Mouse (Mus musculus) hindbrain, postnatal 0 days (tissue): ENCODE data around the gene Wnt8b. TPM values are rescaled to one million over a fixed set of nuclear protein-coding genes. Genes with fewer than 3 reads are reported as not detected.
A peak's percentile ranks its signal among the peaks of the same experiment; 100 is the strongest.

Source experiments
- ATAC-seq: fragments of 200-750 bp; cut with Nextera tagmentation; 2 replicates; pipeline ENCODE4 v1.8.0; 2017; ENCODE audit warnings: mild to moderate bottlenecking, moderate TSS enrichment, moderate library complexity
- DNase-seq: peaks from one replicate; pipeline ENCODE4 v3.0.0-alpha.2; 2015; ENCODE audit warnings: low spot score
- H3K27ac ChIP-seq: fragments of 300-500 bp; sonication (generic); 2 replicates; pipeline ENCODE4 v1.5.1; 2014; ENCODE audit warnings: mild to moderate bottlenecking
- H3K27me3 ChIP-seq: fragments of 300-500 bp; sonication (generic); 2 replicates; pipeline ENCODE4 v1.6.1; 2014; ENCODE audit warnings: low read length, mixed read lengths; ENCODE audit not compliant: insufficient read depth
- H3K36me3 ChIP-seq: fragments of 300-500 bp; sonication (generic); 2 replicates; pipeline ENCODE4 v1.6.1; 2014; ENCODE audit warnings: low read length, mixed read lengths; ENCODE audit not compliant: insufficient read depth
- H3K4me1 ChIP-seq: fragments of 300-500 bp; sonication (generic); 2 replicates; pipeline ENCODE4 v1.6.1; 2014; ENCODE audit warnings: antibody characterized with exemption, low read length, mixed read lengths; ENCODE audit not compliant: insufficient read depth
- H3K4me2 ChIP-seq: fragments of 300-500 bp; sonication (generic); 2 replicates; pipeline ENCODE4 v1.6.1; 2014; ENCODE audit warnings: low read depth, mild to moderate bottlenecking, low read length, moderate library complexity, mixed read lengths
- H3K4me3 ChIP-seq: fragments of 300-500 bp; sonication (generic); 2 replicates; pipeline ENCODE4 v1.5.1; 2014; ENCODE audit warnings: low read length
- H3K9ac ChIP-seq: fragments of 300-500 bp; sonication (generic); replicated peaks from 2 replicates; pipeline ENCODE4 v1.6.1; 2014; ENCODE audit warnings: mild to moderate bottlenecking, low read length, moderate library complexity, mixed read lengths
- H3K9me3 ChIP-seq: fragments of 300-500 bp; sonication (generic); 2 replicates; pipeline ENCODE4 v1.6.1; 2016; ENCODE audit warnings: low read length, mixed read lengths
- CTCF ChIP-seq: IDR thresholded peaks from 2 replicates; pipeline ENCODE4 v1.5.1; 2016; ENCODE audit warnings: antibody characterized with exemption, control low read depth, low read depth
- WGBS: fragments of 180-500 bp; shearing (Covaris S2); extraction: QIAGEN DNeasy Blood & Tissue Kit; methylation state at CpG from one replicate; pipeline ENCODE4 v1.1.7; 2014; 5-methylcytosine and 5-hydroxymethylcytosine counted together
- polyA plus RNA-seq: library from polyadenylated mRNA; unstranded; fragments of >200 nt; fragmentation: Nextera tagmentation; extraction: Ambion mirVana; gene quantifications from 2 replicates; pipeline ENCODE4 v1.2.1, GENCODE M21; 2015
- total RNA-seq: library from RNA; depleted of rRNA; stranded (reverse); fragments of >200 nt; gene quantifications from 2 replicates; pipeline ENCODE4 v1.2.3, GENCODE M21; 2014

Gene Wnt8b
- total and polyA plus RNA-seq, 2 experiments from 2014 or later: 1.4 TPM; not detected in 1

- WGBS: 27% methylated on average over 3 of the region's 3 CpGs
- TF ChIP-seq CTCF: peak; percentile 76
- Histone ChIP-seq H3K9me3 (no peaks in the 10 kb centered on the region), H3K36me3 (no peaks in the 10 kb centered on the region), H3K4me2 (no peak overlapping the region), H3K4me1 (no peaks in the 10 kb centered on the region), H3K9ac (no peak overlapping the region), H3K4me3 (no peak overlapping the region), H3K27me3 (no peaks in the 10 kb centered on the region), H3K27ac (no peak overlapping the region)
- DNase-seq: peak; percentile 65
- 0 out of 2 replicates have a peak, but pooled peaks have one; percentile 27 for ATAC-seq
Measured at GRCm38 (mm10) chr19:44535376-44535775, 42.1 kb downstream of the Wnt8b start.

GRCm38 (mm10) chr19:44537416-44537815, 44.1 kb downstream of the Wnt8b start:
- DNase-seq (no peak), ATAC-seq (no peak)
- Histone ChIP-seq H3K9ac (no peak overlapping the region), H3K36me3 (no peaks in the 10 kb centered on the region), H3K4me3 (no peak overlapping the region), H3K27me3 (no peaks in the 10 kb centered on the region), H3K4me1 (no peaks in the 10 kb centered on the region), H3K4me2 (no peak overlapping the region), H3K27ac (no peak overlapping the region), H3K9me3 (no peaks in the 10 kb centered on the region)
- WGBS: 83% methylated on average over 8 of the region's 8 CpGs
- TF ChIP-seq CTCF: no peak

- no peaks in the 10 kb centered on the region for H3K36me3 ChIP-seq
- ATAC-seq: no peak
- no peak for TF ChIP-seq CTCF
- no peaks in the 10 kb centered on the region for H3K4me1 ChIP-seq
- no peak overlapping the region for H3K4me3 ChIP-seq
- H3K9ac ChIP-seq: no peak overlapping the region
- no peak overlapping the region for H3K4me2 ChIP-seq
- WGBS: 91% methylated on average over 8 of the region's 8 CpGs
- H3K27ac ChIP-seq: no peak overlapping the region
- DNase-seq: no peak
- no peaks in the 10 kb centered on the region for H3K27me3 ChIP-seq
- no peaks in the 10 kb centered on the region for H3K9me3 ChIP-seq
Measured at GRCm38 (mm10) chr19:44542694-44543178, 49.5 kb downstream of the Wnt8b start.

- Histone ChIP-seq H3K4me1 (no peaks in the 10 kb centered on the region), H3K9me3 (no peaks in the 10 kb centered on the region), H3K27me3 (no peaks in the 10 kb centered on the region), H3K4me2 (0 out of 2 replicates have a peak overlapping the region, but pooled peaks have one; percentile 73), H3K4me3 (no peak overlapping the region), H3K36me3 (peaks cover 6% of the 10 kb centered on the region), H3K9ac (no peak overlapping the region), H3K27ac (no peak overlapping the region)
- DNase-seq (no peak), ATAC-seq (peak; percentile 4; the same call in 1 of the 2 replicates)
- WGBS: 59% methylated on average over 10 of the region's 10 CpGs
- no peak for TF ChIP-seq CTCF
Measured at GRCm38 (mm10) chr19:44544372-44544771, 51.1 kb downstream of the Wnt8b start.

GRCm38 (mm10) chr19:44544775-44545174, 51.5 kb downstream of the Wnt8b start:
- ATAC-seq (peak; percentile 64; the same call in 1 of the 2 replicates), DNase-seq (peak; percentile 93)
- peak; percentile 82 for TF ChIP-seq CTCF
- H3K4me3 ChIP-seq: peak overlapping the region; percentile 43; the same call in 1 of the 2 replicates
- no peaks in the 10 kb centered on the region for H3K27me3 ChIP-seq
- H3K36me3 ChIP-seq: peaks cover 10% of the 10 kb centered on the region
- peak overlapping the region; percentile 73 for H3K4me2 ChIP-seq
- H3K4me1 ChIP-seq: no peaks in the 10 kb centered on the region
- H3K27ac ChIP-seq: no peak overlapping the region
- 4% methylated on average over 13 of the region's 13 CpGs for WGBS
- H3K9me3 ChIP-seq: no peaks in the 10 kb centered on the region
- H3K9ac ChIP-seq: no peak overlapping the region

GRCm38 (mm10) chr19:44545321-44546041, 52.2 kb downstream of the Wnt8b start, which contains the start of gene Sec31b:
TSS of gene Sec31b (minus strand) at chr19:44545864.
- Histone ChIP-seq H3K9me3 (no peaks in the 10 kb centered on the region), H3K27ac (no peak within 1 kb of the TSS), H3K4me2 (peak within 1 kb of the TSS; percentile 73), H3K36me3 (peaks cover 17% of the 10 kb centered on the region), H3K27me3 (no peaks in the 10 kb centered on the region), H3K9ac (peak within 1 kb of the TSS; percentile 47), H3K4me3 (peak within 1 kb of the TSS; percentile 43), H3K4me1 (no peaks in the 10 kb centered on the region)
- ATAC-seq (peak; percentile 66), DNase-seq (peak; percentile 6)
- no peak for TF ChIP-seq CTCF
- WGBS: 3% methylated on average over 47 of the region's 47 CpGs

- H3K36me3 ChIP-seq: peaks cover 37% of the 10 kb centered on the region
- WGBS: 98% methylated on average over 4 of the region's 4 CpGs
- peak within 1 kb of the TSS; percentile 83; the same call in 1 of the 2 replicates for H3K4me2 ChIP-seq
- DNase-seq (no peak), ATAC-seq (no peak)
- H3K4me1 ChIP-seq: peaks cover 7% of the 10 kb centered on the region
- no peak for TF ChIP-seq CTCF
- H3K27me3 ChIP-seq: no peaks in the 10 kb centered on the region
- no peak within 1 kb of the TSS for H3K9ac ChIP-seq
- H3K4me3 ChIP-seq: no peak within 1 kb of the TSS
- H3K27ac ChIP-seq: no peak within 1 kb of the TSS
- H3K9me3 ChIP-seq: no peaks in the 10 kb centered on the region
Measured at GRCm38 (mm10) chr19:44552731-44553130, 59.5 kb downstream of the Wnt8b start, which contains the start of gene Gm20538. TSS of gene Gm20538 (minus strand) at chr19:44552831.
